ENCODE assay signal across 9 mouse cellular contexts in the genomic region with DNA sequence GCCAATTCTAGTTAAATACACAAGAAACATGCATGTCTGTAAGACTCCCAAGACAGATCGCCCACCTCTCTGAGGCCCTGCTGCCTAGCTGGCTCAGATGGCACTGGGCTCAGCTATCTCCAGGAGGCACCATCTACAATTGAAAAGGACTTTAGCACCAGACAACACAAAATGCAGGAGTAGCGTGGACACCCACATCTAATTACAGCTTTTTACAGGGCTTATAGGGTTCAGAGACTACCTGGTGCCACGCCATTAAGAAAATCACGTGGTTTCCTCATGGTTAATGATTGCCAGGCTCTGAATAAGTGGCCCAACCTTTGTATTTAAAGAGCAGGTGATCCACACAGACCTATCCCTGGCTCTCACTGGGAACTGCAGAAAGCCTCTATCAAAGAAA. TPM values are rescaled to one million over a fixed set of nuclear protein-coding genes. Genes with fewer than 3 reads are reported as not detected.
DNase-seq lines count a peak whose midpoint lies in the region; ATAC-seq lines count a peak whose summit lies in the region.
"Had no signal": no experiment of that assay in that cellular context is flagged by ENCODE, and none has a peak within 500 bp of the region (broad histone marks: within the 10 kb centered on the region; RNA-seq: fewer than 3 reads in every experiment).

No protein-coding gene starts in this region.

- 60% methylated on average over 4 of the region's 4 CpGs for WGBS in heart, embryonic 12.5 days
- WGBS in heart, embryonic 11.5 days (ENCODE audit: insufficient replicate concordance) = 58% methylated on average over 4 of the region's 4 CpGs
- 48% methylated on average over 4 of the region's 4 CpGs for WGBS in intestine, embryonic 14.5 days
- WGBS in large intestine, adult 2 months = 25% methylated on average over 4 of the region's 4 CpGs
- WGBS in neural tube, embryonic 13.5 days = 42% methylated on average over 4 of the region's 4 CpGs

- peaks cover 10% of the 10 kb centered on the region for H3K27me3 ChIP-seq in heart, embryonic 12.5 days (replicated peaks)
- 0 out of 2 replicates have a peak, but pooled peaks cover 3% of the 10 kb centered on the region for H3K27me3 ChIP-seq in heart, embryonic 11.5 days (ENCODE audit: control insufficient read depth, insufficient read depth, low read length)
- H3K27me3 ChIP-seq in intestine, embryonic 14.5 days (replicated peaks; ENCODE audit: control insufficient read depth, insufficient read depth, low read length) = no peaks in the 10 kb centered on the region
- no peaks in the 10 kb centered on the region; the same call in 1 of the 2 replicates for H3K27me3 ChIP-seq in neural tube, embryonic 13.5 days

- no peaks in the 10 kb centered on the region for H3K9me3 ChIP-seq in heart, embryonic 12.5 days (replicated peaks)
- no peaks in the 10 kb centered on the region for H3K9me3 ChIP-seq in heart, embryonic 11.5 days (replicated peaks; ENCODE audit: control insufficient read depth, low read length)
- no peaks in the 10 kb centered on the region for H3K9me3 ChIP-seq in intestine, embryonic 14.5 days (ENCODE audit: control insufficient read depth, low read length)
- no peaks in the 10 kb centered on the region for H3K9me3 ChIP-seq in neural tube, embryonic 13.5 days

- ATAC-seq in heart, embryonic 12.5 days (ENCODE audit: insufficient number of reproducible peaks, low FRiP score) = 0 out of 2 replicates have a peak, but pooled peaks have one; percentile 6
- ATAC-seq in heart, embryonic 11.5 days (replicated peaks; ENCODE audit: insufficient number of reproducible peaks, low FRiP score, low TSS enrichment) = no peak; the same call in 1 of the 2 replicates
- ATAC-seq in intestine, embryonic 14.5 days (replicated peaks; ENCODE audit: low FRiP score, low TSS enrichment, low read depth) = peak; percentile 88
- ATAC-seq in neural tube, embryonic 13.5 days (ENCODE audit: low read depth) = 0 out of 2 replicates have a peak, but pooled peaks have one; percentile 14

- no peak overlapping the region for H3K9ac ChIP-seq in heart, embryonic 12.5 days
- H3K9ac ChIP-seq in heart, embryonic 11.5 days (ENCODE audit: low read depth, low read length) = no peak overlapping the region
- no peak overlapping the region for H3K9ac ChIP-seq in intestine, embryonic 14.5 days (ENCODE audit: low read length)
- H3K9ac ChIP-seq in neural tube, embryonic 13.5 days = no peak overlapping the region

- H3K4me2 ChIP-seq in heart, embryonic 12.5 days = no peak overlapping the region
- no peak overlapping the region for H3K4me2 ChIP-seq in heart, embryonic 11.5 days
- H3K4me2 ChIP-seq in intestine, embryonic 14.5 days (ENCODE audit: low read length) = peak overlapping the region; percentile 27; the same call in 1 of the 2 replicates
- no peak overlapping the region for H3K4me2 ChIP-seq in neural tube, embryonic 13.5 days

- H3K4me3 ChIP-seq in heart, embryonic 12.5 days = no peak overlapping the region
- no peak overlapping the region for H3K4me3 ChIP-seq in heart, embryonic 11.5 days (ENCODE audit: low read depth, low read length)
- H3K4me3 ChIP-seq in intestine, embryonic 14.5 days (ENCODE audit: low read depth, low read length) = no peak overlapping the region
- no peak overlapping the region for H3K4me3 ChIP-seq in neural tube, embryonic 13.5 days

- H3K4me1 ChIP-seq in heart, embryonic 12.5 days (replicated peaks) = no peaks in the 10 kb centered on the region
- no peaks in the 10 kb centered on the region for H3K4me1 ChIP-seq in heart, embryonic 11.5 days (ENCODE audit: control insufficient read depth, insufficient read depth, low read length)
- H3K4me1 ChIP-seq in intestine, embryonic 14.5 days (replicated peaks; ENCODE audit: control insufficient read depth, insufficient read depth, low read length) = no peaks in the 10 kb centered on the region
- H3K4me1 ChIP-seq in neural tube, embryonic 13.5 days (replicated peaks) = peaks cover 10% of the 10 kb centered on the region

- no peak overlapping the region for H3K27ac ChIP-seq in heart, embryonic 12.5 days (ENCODE audit: poor library complexity, severe bottlenecking)
- H3K27ac ChIP-seq in heart, embryonic 11.5 days (ENCODE audit: low read depth, low read length) = no peak overlapping the region
- peak overlapping the region; percentile 54 for H3K27ac ChIP-seq in intestine, embryonic 14.5 days (ENCODE audit: low read depth)
- no peak overlapping the region for H3K27ac ChIP-seq in neural tube, embryonic 13.5 days (replicated peaks)

- no peaks in the 10 kb centered on the region for H3K36me3 ChIP-seq in heart, embryonic 12.5 days
- no peaks in the 10 kb centered on the region for H3K36me3 ChIP-seq in heart, embryonic 11.5 days (ENCODE audit: control insufficient read depth, insufficient read depth, low read length)
- no peaks in the 10 kb centered on the region for H3K36me3 ChIP-seq in intestine, embryonic 14.5 days (ENCODE audit: control insufficient read depth, insufficient read depth, low read length)
- H3K36me3 ChIP-seq in neural tube, embryonic 13.5 days = no peaks in the 10 kb centered on the region

- DNase-seq in intestine, embryonic 14.5 days (ENCODE audit: low spot score) = peak; percentile 72
- DNase-seq in large intestine, adult 2 months (ENCODE audit: low read depth, low spot score) = peak; percentile 97
- DNase-seq in frontal cortex, postnatal 10 days (ENCODE audit: low spot score in 2 of 2) = no peak
- no peak for DNase-seq in right cerebral cortex, postnatal 36 days (ENCODE audit: low spot score in 2 of 2)
- no peak for DNase-seq in cerebellum, adult 11 months
- DNase-seq: right cerebral cortex, postnatal 25 days had no signal

RNA-seq across cellular contexts. Expression of a gene that starts 15.9 kb away (rescaled TPM):
- polyA plus RNA-seq in heart, embryonic 12.5 days (2016; fragmentation: Nextera tagmentation; extraction: Ambion mirVana) = 73.0 and 76.2 TPM in 2 replicates
- polyA plus RNA-seq in heart, embryonic 11.5 days (2014; fragmentation: Nextera tagmentation; extraction: Ambion mirVana) = 71.4 and 74.7 TPM in 2 replicates
- 89.3 and 105 TPM in 2 replicates for polyA plus RNA-seq in intestine, embryonic 14.5 days (2014; fragmentation: Nextera tagmentation; extraction: Ambion mirVana)
- 11.8 and 17.0 TPM in 2 replicates for polyA plus RNA-seq in large intestine, adult 2 months (2012; rRNA removed)
- 81.2 and 101 TPM in 2 replicates for polyA plus RNA-seq in neural tube, embryonic 13.5 days (2015; fragmentation: Nextera tagmentation; extraction: Ambion mirVana)

RNA-seq across cellular contexts. Expression of a gene that starts 58.0 kb away (rescaled TPM):
- polyA plus RNA-seq in heart, embryonic 12.5 days (2016; fragmentation: Nextera tagmentation; extraction: Ambion mirVana) = not detected in 2 replicates
- polyA plus RNA-seq in heart, embryonic 11.5 days (2014; fragmentation: Nextera tagmentation; extraction: Ambion mirVana) = not detected in 2 replicates
- polyA plus RNA-seq in intestine, embryonic 14.5 days (2014; fragmentation: Nextera tagmentation; extraction: Ambion mirVana) = 0.27 TPM in 1 of 2 replicates, not detected in the other
- polyA plus RNA-seq in large intestine, adult 2 months (2012; rRNA removed) = 3.7 and 5.3 TPM in 2 replicates
- 0.11 TPM in 1 of 2 replicates, not detected in the other for polyA plus RNA-seq in neural tube, embryonic 13.5 days (2015; fragmentation: Nextera tagmentation; extraction: Ambion mirVana)

Comparison
In these comparisons a context has a peak if more than half of its experiments do, and no peak if none do; other contexts are left out.
1. DNase-seq: peak in intestine, embryonic 14.5 days (single experiment) and large intestine, adult 2 months (single experiment); none in frontal cortex, postnatal 10 days (0 of 2), right cerebral cortex, postnatal 36 days (0 of 2) and cerebellum, adult 11 months (single experiment).